In genomic region chr6:54391765-54392164, GRCm38 (mm10) we compare ENCODE assay signal across 10 mouse cellular contexts. TPM values are rescaled to one million over a fixed set of nuclear protein-coding genes. Genes with fewer than 3 reads are reported as not detected.
DNase-seq lines count a peak whose midpoint lies in the region; ATAC-seq lines count a peak whose summit lies in the region.
"Had no signal": no experiment of that assay in that cellular context is flagged by ENCODE, and none has a peak within 500 bp of the region (broad histone marks: within the 10 kb centered on the region; RNA-seq: fewer than 3 reads in every experiment).

No protein-coding gene starts in this region.

- H3K27me3 ChIP-seq in hindbrain, embryonic 16.5 days (replicated peaks; ENCODE audit: control insufficient read depth, insufficient read depth, low read length), result no peaks in the 10 kb centered on the region; the same call in 1 of the 2 replicates
- peaks cover 6% of the 10 kb centered on the region for H3K27me3 ChIP-seq in hindbrain, embryonic 10.5 days (ENCODE audit: insufficient read depth, poor library complexity, severe bottlenecking)
- no peaks in the 10 kb centered on the region for H3K27me3 ChIP-seq in limb, embryonic 11.5 days (ENCODE audit: control insufficient read depth, insufficient read depth, low read length)
- H3K27me3 ChIP-seq: embryonic facial prominence, embryonic 12.5 days had no signal

- no peak overlapping the region for H3K9ac ChIP-seq in hindbrain, embryonic 16.5 days (ENCODE audit: low read depth, low read length)
- H3K9ac ChIP-seq in limb, embryonic 11.5 days (ENCODE audit: low read length), result no peak overlapping the region
- H3K9ac ChIP-seq: embryonic facial prominence, embryonic 12.5 days; limb, embryonic 13.5 days had no signal

- H3K4me1 ChIP-seq in hindbrain, embryonic 16.5 days (ENCODE audit: control insufficient read depth, insufficient read depth, low read depth, low read length), result peaks cover 3% of the 10 kb centered on the region; the same call in 1 of the 2 replicates
- H3K4me1 ChIP-seq in hindbrain, embryonic 10.5 days (replicated peaks), result peaks cover 14% of the 10 kb centered on the region; the same call in 1 of the 2 replicates
- H3K4me1 ChIP-seq in limb, embryonic 11.5 days (ENCODE audit: control insufficient read depth, insufficient read depth, low read length), result peaks cover 12% of the 10 kb centered on the region; the same call in 1 of the 2 replicates

- no peak overlapping the region for H3K4me3 ChIP-seq in hindbrain, embryonic 16.5 days (ENCODE audit: low read length)
- no peak overlapping the region for H3K4me3 ChIP-seq in hindbrain, embryonic 10.5 days
- H3K4me3 ChIP-seq in limb, embryonic 11.5 days (ENCODE audit: low read depth, low read length), result no peak overlapping the region
- H3K4me3 ChIP-seq: embryonic facial prominence, embryonic 12.5 days; limb, embryonic 13.5 days had no signal

- no peak for DNase-seq in hindbrain, embryonic 10.5 days (ENCODE audit: low spot score)
- DNase-seq in A20 (ENCODE audit: low read depth, low spot score), result peak; percentile 55
- DNase-seq in ZHBTc4 (ENCODE audit: low read depth, low spot score), result peak; percentile 65
- DNase-seq in embryo, embryonic 11.5 days (ENCODE audit: low read depth, low spot score), result peak; percentile 52
- DNase-seq in limb, embryonic 11.5 days (ENCODE audit: low spot score), result peak; percentile 70
- peak; percentile 81 for DNase-seq in retina, postnatal 1 day
- DNase-seq in spleen, postnatal 4 days (ENCODE audit: low spot score in 2 of 2), result no peak

- WGBS in hindbrain, embryonic 16.5 days, result 3% methylated on average over 3 of the region's 3 CpGs
- 5% methylated on average over 3 of the region's 3 CpGs for WGBS in hindbrain, embryonic 10.5 days
- WGBS in limb, embryonic 11.5 days, result 4% methylated on average over 3 of the region's 3 CpGs

- H3K9me3 ChIP-seq in hindbrain, embryonic 16.5 days (ENCODE audit: control insufficient read depth, low read length), result no peaks in the 10 kb centered on the region
- no peaks in the 10 kb centered on the region for H3K9me3 ChIP-seq in hindbrain, embryonic 10.5 days
- no peaks in the 10 kb centered on the region for H3K9me3 ChIP-seq in limb, embryonic 11.5 days (ENCODE audit: control insufficient read depth, low read length)
- H3K9me3 ChIP-seq: embryonic facial prominence, embryonic 12.5 days; limb, embryonic 13.5 days had no signal

- no peaks in the 10 kb centered on the region for H3K36me3 ChIP-seq in hindbrain, embryonic 16.5 days (ENCODE audit: control insufficient read depth, insufficient read depth, low read length)
- no peaks in the 10 kb centered on the region for H3K36me3 ChIP-seq in hindbrain, embryonic 10.5 days
- H3K36me3 ChIP-seq in limb, embryonic 11.5 days (ENCODE audit: control insufficient read depth, insufficient read depth, low read length), result no peaks in the 10 kb centered on the region
- H3K36me3 ChIP-seq: embryonic facial prominence, embryonic 12.5 days; limb, embryonic 13.5 days had no signal

- H3K4me2 ChIP-seq in hindbrain, embryonic 16.5 days (ENCODE audit: low read length), result no peak overlapping the region
- H3K4me2 ChIP-seq in limb, embryonic 11.5 days (ENCODE audit: low read depth, severe bottlenecking), result no peak overlapping the region
- H3K4me2 ChIP-seq: embryonic facial prominence, embryonic 12.5 days; limb, embryonic 13.5 days had no signal

- peak; percentile 30; the same call in 1 of the 2 replicates for ATAC-seq in hindbrain, embryonic 16.5 days
- no peak for ATAC-seq in limb, embryonic 11.5 days (ENCODE audit: insufficient number of reproducible peaks, low FRiP score, low TSS enrichment, low read depth)

- H3K27ac ChIP-seq in hindbrain, embryonic 16.5 days (ENCODE audit: low read depth, low read length), result no peak overlapping the region
- no peak overlapping the region for H3K27ac ChIP-seq in hindbrain, embryonic 10.5 days
- no peak overlapping the region for H3K27ac ChIP-seq in limb, embryonic 11.5 days (replicated peaks; ENCODE audit: low read depth, low read length)
- H3K27ac ChIP-seq: embryonic facial prominence, embryonic 12.5 days; limb, embryonic 13.5 days had no signal

RNA-seq across cellular contexts. Expression of gene Wipf3, which starts 37.6 kb away (rescaled TPM):
- polyA plus RNA-seq in hindbrain, embryonic 16.5 days (2015; fragmentation: Nextera tagmentation; extraction: Ambion mirVana), result 2.3 and 2.5 TPM in 2 replicates
- polyA plus RNA-seq in hindbrain, embryonic 10.5 days (2016; fragmentation: Nextera tagmentation; extraction: Ambion mirVana), result 0.77 and 1.2 TPM in 2 replicates
- 0.54 and 0.95 TPM in 2 replicates for polyA plus RNA-seq in limb, embryonic 11.5 days (2014; fragmentation: Nextera tagmentation; extraction: Ambion mirVana)

Comparison
In these comparisons a context has a peak if more than half of its experiments do, and no peak if none do; other contexts are left out.
1. DNase-seq: peak in A20 (single experiment), ZHBTc4 (single experiment), embryo, embryonic 11.5 days (single experiment), limb, embryonic 11.5 days (single experiment) and retina, postnatal 1 day (single experiment); none in hindbrain, embryonic 10.5 days (single experiment) and spleen, postnatal 4 days (0 of 2).